Mouse (Mus musculus) C2C12 (cell line): ENCODE data around the gene Tada2b.

Experiments
- CTCF ChIP-seq: IDR thresholded peaks from one replicate; pipeline ENCODE4 v1.5.1; 2011; ENCODE audit not compliant: control insufficient read depth, insufficient read depth, insufficient read length
- MAX ChIP-seq: IDR thresholded peaks from one replicate; pipeline ENCODE4 v1.6.1; 2011; ENCODE audit warnings: mild to moderate bottlenecking, control low read depth

DNA sequence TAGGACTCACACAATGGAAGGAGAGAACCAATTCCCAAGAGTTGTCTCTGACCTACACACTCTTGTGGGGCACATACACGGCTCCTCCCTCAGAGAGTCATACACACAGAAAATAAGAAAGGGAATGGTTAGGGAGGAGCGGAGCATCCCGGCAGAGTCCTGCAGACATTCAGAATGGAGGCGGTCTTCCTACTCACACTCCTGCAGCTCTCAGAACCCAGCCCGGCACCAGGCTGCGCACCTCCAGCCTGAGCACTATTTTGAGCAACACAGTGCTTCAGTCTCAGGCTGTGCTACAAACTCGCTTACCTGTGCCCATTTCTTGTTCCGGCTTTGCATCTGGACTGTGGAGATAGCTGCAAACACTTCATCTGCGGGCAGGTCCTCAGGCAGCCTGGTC lies 10.6 kb upstream of the Tada2b start:
- TF ChIP-seq CTCF, result no peak
- TF ChIP-seq MAX, result no peak
